10 mouse cellular contexts compared by ENCODE assay signal in genomic region chr4:134760281-134760680, GRCm38 (mm10). TPM values are rescaled to one million over a fixed set of nuclear protein-coding genes. Genes with fewer than 3 reads are reported as not detected.
A peak's percentile ranks its signal among the peaks of the same experiment; 100 is the strongest.
DNase-seq lines count a peak whose midpoint lies in the region; ATAC-seq and TF ChIP-seq lines count a peak whose summit lies in the region.
"Had no signal": no experiment of that assay in that cellular context is flagged by ENCODE, and none has a peak within 500 bp of the region (broad histone marks: within the 10 kb centered on the region; RNA-seq: fewer than 3 reads in every experiment).

No protein-coding gene starts in this region.

- H3K27me3 ChIP-seq in heart, embryonic 14.5 days (ENCODE audit: control insufficient read depth, insufficient read depth, low read length), result no peaks in the 10 kb centered on the region
- H3K27me3 ChIP-seq in testis, adult 2 months (ENCODE audit: control insufficient read depth, insufficient read depth, low read length), result no peaks in the 10 kb centered on the region
- no peaks in the 10 kb centered on the region for H3K27me3 ChIP-seq in liver, embryonic 11.5 days (replicated peaks; ENCODE audit: control insufficient read depth, insufficient read depth, low read length)
- H3K27me3 ChIP-seq: limb, embryonic 12.5 days had no signal

- H3K9me3 ChIP-seq in heart, embryonic 14.5 days (ENCODE audit: control insufficient read depth, low read length), result no peaks in the 10 kb centered on the region
- no peaks in the 10 kb centered on the region for H3K9me3 ChIP-seq in liver, embryonic 11.5 days (ENCODE audit: control insufficient read depth, low read length)
- H3K9me3 ChIP-seq: limb, embryonic 12.5 days had no signal

- no peak for TF ChIP-seq POLR2A in testis, adult 2 months (IDR thresholded peaks at IDR 0.05; ENCODE audit: control insufficient read depth, low read depth, low read length)

- peak overlapping the region; percentile 39 for H3K4me2 ChIP-seq in heart, embryonic 14.5 days (ENCODE audit: low read length)
- peak overlapping the region; percentile 36 for H3K4me2 ChIP-seq in liver, embryonic 11.5 days
- H3K4me2 ChIP-seq: limb, embryonic 12.5 days had no signal

- DNase-seq in heart, adult 9 months (ENCODE audit: low spot score in 2 of 2), result no peak
- no peak for DNase-seq in testis, postnatal 14 days (ENCODE audit: low spot score)
- no peak for DNase-seq in liver, embryonic 11.5 days (ENCODE audit: low spot score)
- DNase-seq in cerebellum, postnatal 14 days, result no peak
- DNase-seq in embryo, embryonic 10.5 days (ENCODE audit: low spot score), result no peak
- DNase-seq: thymus, adult 18-20 months had no signal

- ATAC-seq in heart, embryonic 14.5 days (ENCODE audit: insufficient number of reproducible peaks, insufficient read depth, low FRiP score, low read depth), result no peak
- ATAC-seq in liver, embryonic 11.5 days (replicated peaks; ENCODE audit: low FRiP score), result peak; percentile 38; the same call in 1 of the 2 replicates
- ATAC-seq: activated CD4-positive, CD25-positive, alpha-beta regulatory T cell, adult 4 months had no signal

- no peak overlapping the region for H3K9ac ChIP-seq in heart, embryonic 14.5 days (ENCODE audit: low read length)
- H3K9ac ChIP-seq in liver, embryonic 11.5 days (ENCODE audit: low read depth, low read length), result peak overlapping the region; percentile 12
- H3K9ac ChIP-seq: limb, embryonic 12.5 days had no signal

- no peak overlapping the region for H3K4me3 ChIP-seq in heart, embryonic 14.5 days (ENCODE audit: control insufficient read depth in 1 of 2, insufficient read depth in 1 of 2, low read depth in 1 of 2, low read length in 2 of 2)
- no peak overlapping the region for H3K4me3 ChIP-seq in testis, adult 2 months (ENCODE audit: control insufficient read depth, low read depth, low read length)
- no peak overlapping the region; the same call in 1 of the 2 replicates for H3K4me3 ChIP-seq in liver, embryonic 11.5 days (ENCODE audit: low read depth, low read length)
- H3K4me3 ChIP-seq: limb, embryonic 12.5 days had no signal

- TF ChIP-seq CTCF in testis, adult 2 months (IDR thresholded peaks at IDR 0.05; ENCODE audit: control insufficient read depth, insufficient read depth, insufficient replicate concordance, low read depth, low read length), result no peak

- H3K4me1 ChIP-seq in heart, embryonic 14.5 days (ENCODE audit: control insufficient read depth in 2 of 2, insufficient read depth in 2 of 2, low read length in 2 of 2), result peaks cover 51 to 62% of the 10 kb centered on the region in 2 experiments
- H3K4me1 ChIP-seq in testis, adult 2 months (ENCODE audit: control insufficient read depth, insufficient read depth, low read length), result no peaks in the 10 kb centered on the region; the same call in 1 of the 2 replicates
- peaks cover 88% of the 10 kb centered on the region for H3K4me1 ChIP-seq in liver, embryonic 11.5 days (replicated peaks; ENCODE audit: control insufficient read depth, insufficient read depth, low read length)

- WGBS in heart, embryonic 14.5 days, result 46% methylated on average over 6 of the region's 6 CpGs
- WGBS in liver, embryonic 11.5 days, result 39% methylated on average over 6 of the region's 6 CpGs

- H3K27ac ChIP-seq in heart, embryonic 14.5 days (replicated peaks in 1 of 2; ENCODE audit: control insufficient read depth in 1 of 2, insufficient read depth in 1 of 2, low read depth in 2 of 2, low read length in 2 of 2), result peak overlapping the region; percentile 60 to 64
- peak overlapping the region; percentile 32 for H3K27ac ChIP-seq in testis, adult 2 months (ENCODE audit: control insufficient read depth, insufficient read depth, low read depth, low read length)
- H3K27ac ChIP-seq in liver, embryonic 11.5 days (ENCODE audit: low read depth, low read length), result peak overlapping the region; percentile 84
- H3K27ac ChIP-seq: limb, embryonic 12.5 days had no signal

- peaks cover 3% of the 10 kb centered on the region; the same call in 1 of the 2 replicates for H3K36me3 ChIP-seq in heart, embryonic 14.5 days (ENCODE audit: control insufficient read depth, insufficient read depth, low read length)
- H3K36me3 ChIP-seq in testis, adult 2 months (ENCODE audit: control insufficient read depth, insufficient read depth, low read length), result no peaks in the 10 kb centered on the region
- H3K36me3 ChIP-seq in liver, embryonic 11.5 days (ENCODE audit: control insufficient read depth, insufficient read depth, low read length), result peaks cover under 1% of the 10 kb centered on the region; the same call in 1 of the 2 replicates

RNA-seq across cellular contexts. Expression of gene Ldlrap1, which starts 7.5 kb away (rescaled TPM):
- polyA plus RNA-seq in heart, embryonic 14.5 days (2014; fragmentation: Nextera tagmentation; extraction: Ambion mirVana), result 10.7 and 12.3 TPM in 2 replicates
- polyA plus RNA-seq in testis, adult 2 months (2012; rRNA removed), result 1.7 and 1.9 TPM in 2 replicates
- polyA plus RNA-seq in liver, embryonic 11.5 days (2014; fragmentation: Nextera tagmentation; extraction: Ambion mirVana), result 32.2 and 33.3 TPM in 2 replicates

RNA-seq across cellular contexts. Expression of gene Man1c1, which starts 56.2 kb away (rescaled TPM):
- 7.8 TPM in 2 replicates for polyA plus RNA-seq in heart, embryonic 14.5 days (2014; fragmentation: Nextera tagmentation; extraction: Ambion mirVana)
- 0.87 and 0.95 TPM in 2 replicates for polyA plus RNA-seq in testis, adult 2 months (2012; rRNA removed)
- 3.9 and 4.1 TPM in 2 replicates for polyA plus RNA-seq in liver, embryonic 11.5 days (2014; fragmentation: Nextera tagmentation; extraction: Ambion mirVana)

Comparison
In these comparisons a context has a peak if more than half of its experiments do, and no peak if none do; other contexts are left out.
1. H3K27ac ChIP-seq: peak in every context shown above with its lines; median percentile 84 in liver, embryonic 11.5 days; 62 in heart, embryonic 14.5 days; 32 in testis, adult 2 months.